Mouse (Mus musculus) right cerebral cortex, postnatal 4 days (tissue): ENCODE measurements around the gene Ttc28.

Experiments
- DNase-seq: peaks from one replicate; pipeline ENCODE4 v3.0.0-alpha.2; 2022

The Ttc28 gene

GRCm38 (mm10) chr5:111217447-111218110 lies 338.0 kb downstream of the Ttc28 start:
- DNase-seq, result no peak

GRCm38 (mm10) chr5:111218111-111218891 lies 338.7 kb downstream of the Ttc28 start:
- no peak for DNase-seq

GRCm38 (mm10) chr5:111218998-111219397 lies 339.4 kb downstream of the Ttc28 start:
- DNase-seq, result no peak

- DNase-seq, result no peak
Observed at GRCm38 (mm10) chr5:111220679-111221380, 341.2 kb downstream of the Ttc28 start.

GRCm38 (mm10) chr5:111222820-111223219 lies 343.2 kb downstream of the Ttc28 start:
- DNase-seq, result no peak

GRCm38 (mm10) chr5:111225306-111225705 lies 345.7 kb downstream of the Ttc28 start:
- no peak for DNase-seq

GRCm38 (mm10) chr5:111226486-111226885 lies 346.9 kb downstream of the Ttc28 start:
- no peak for DNase-seq

- DNase-seq, result no peak
Observed at GRCm38 (mm10) chr5:111227850-111228249, 348.2 kb downstream of the Ttc28 start.

GRCm38 (mm10) chr5:111228302-111229040 lies 348.9 kb downstream of the Ttc28 start:
- DNase-seq, result no peak

GRCm38 (mm10) chr5:111229041-111229394 lies 349.4 kb downstream of the Ttc28 start:
- no peak for DNase-seq

- no peak for DNase-seq
Observed at GRCm38 (mm10) chr5:111229671-111230070, 350.1 kb downstream of the Ttc28 start.

- DNase-seq, result no peak
Observed at GRCm38 (mm10) chr5:111231044-111231443, 351.4 kb downstream of the Ttc28 start.

GRCm38 (mm10) chr5:111231769-111232168 lies 352.2 kb downstream of the Ttc28 start:
- no peak for DNase-seq

GRCm38 (mm10) chr5:111233022-111233709 lies 353.6 kb downstream of the Ttc28 start:
- DNase-seq, result no peak

- DNase-seq, result no peak
Observed at GRCm38 (mm10) chr5:111235131-111235530, 355.5 kb downstream of the Ttc28 start.

GRCm38 (mm10) chr5:111237176-111237636 lies 357.6 kb downstream of the Ttc28 start:
- DNase-seq, result no peak

GRCm38 (mm10) chr5:111239223-111239622 lies 359.6 kb downstream of the Ttc28 start:
- DNase-seq, result no peak

- DNase-seq, result no peak
Observed at GRCm38 (mm10) chr5:111243447-111244040, 363.9 kb downstream of the Ttc28 start.

- no peak for DNase-seq
Observed at GRCm38 (mm10) chr5:111244061-111244460, 364.5 kb downstream of the Ttc28 start.

GRCm38 (mm10) chr5:111247571-111248265 lies 368.1 kb downstream of the Ttc28 start:
- DNase-seq, result no peak

GRCm38 (mm10) chr5:111252147-111252546 lies 372.5 kb downstream of the Ttc28 start:
- DNase-seq, result no peak
